Mouse (Mus musculus) neural tube, embryonic 13.5 days (tissue): ENCODE data around the gene Ifitm2. TPM values are rescaled to one million over a fixed set of nuclear protein-coding genes. Genes with fewer than 3 reads are reported as not detected.

ENCODE experiments used
- ATAC-seq: fragments of 200-750 bp; cut with Nextera tagmentation; 2 replicates; pipeline ENCODE4 v1.8.0; 2017; ENCODE audit warnings: low read depth, mild to moderate bottlenecking, moderate TSS enrichment, moderate library complexity
- H3K27ac ChIP-seq: fragments of 300-500 bp; sonication (generic); replicated peaks from 2 replicates; pipeline ENCODE4 v1.5.1; 2015; ENCODE audit warnings: moderate library complexity, mild to moderate bottlenecking, inconsistent platforms
- H3K27me3 ChIP-seq: fragments of 300-500 bp; sonication (generic); 2 replicates; pipeline ENCODE4 v1.6.1; 2015; ENCODE audit warnings: mild to moderate bottlenecking, inconsistent platforms
- H3K36me3 ChIP-seq: fragments of 300-500 bp; sonication (generic); 2 replicates; pipeline ENCODE4 v1.6.1; 2015; ENCODE audit warnings: mild to moderate bottlenecking, inconsistent platforms
- H3K4me1 ChIP-seq: fragments of 300-500 bp; sonication (generic); replicated peaks from 2 replicates; pipeline ENCODE4 v1.6.1; 2015; ENCODE audit warnings: inconsistent platforms
- H3K4me2 ChIP-seq: fragments of 300-500 bp; sonication (generic); 2 replicates; pipeline ENCODE4 v1.6.1; 2015; ENCODE audit warnings: inconsistent platforms, mild to moderate bottlenecking, moderate library complexity
- H3K4me3 ChIP-seq: fragments of 300-500 bp; sonication (generic); 2 replicates; pipeline ENCODE4 v1.5.1; 2015; ENCODE audit warnings: mild to moderate bottlenecking, inconsistent platforms
- H3K9ac ChIP-seq: fragments of 300-500 bp; sonication (generic); 2 replicates; pipeline ENCODE4 v1.6.1; 2015; ENCODE audit warnings: moderate library complexity, mild to moderate bottlenecking, inconsistent platforms
- H3K9me3 ChIP-seq: fragments of 300-500 bp; sonication (generic); 2 replicates; pipeline ENCODE4 v1.6.1; 2016; ENCODE audit warnings: inconsistent platforms
- WGBS: fragments of 180-500 bp; shearing (Covaris S2); methylation state at CpG from one replicate; pipeline ENCODE4 v1.1.7; 2015; 5-methylcytosine and 5-hydroxymethylcytosine counted together
- polyA plus RNA-seq: library from polyadenylated mRNA; unstranded; fragments of >200 nt; fragmentation: Nextera tagmentation; extraction: Ambion mirVana; gene quantifications from 2 replicates; pipeline ENCODE4 v1.2.1, GENCODE M21; 2015

The Ifitm2 gene
- polyA plus RNA-seq, 1 experiment from 2014 or later: 271 TPM

DNA sequence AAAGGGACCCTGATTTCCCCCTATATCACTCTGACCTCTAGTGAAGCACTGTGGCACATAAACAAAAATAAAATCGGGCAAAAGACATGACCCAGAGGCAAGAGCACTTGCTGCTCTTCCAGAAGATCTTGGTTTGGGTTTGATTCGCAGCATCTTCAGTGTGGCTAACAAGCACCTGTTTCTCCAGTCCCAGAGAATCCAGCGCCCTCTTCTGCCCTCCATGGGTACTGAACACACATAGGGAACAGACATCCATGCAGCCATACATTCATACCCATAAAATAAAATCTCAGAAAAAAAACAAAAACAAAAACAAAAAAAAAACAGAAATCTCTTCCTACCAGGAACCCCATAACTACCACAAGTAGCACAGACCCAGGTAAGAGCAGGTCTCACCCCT is 17.4 kb downstream of the Ifitm2 start:
- no peaks in the 10 kb centered on the region for H3K9me3 ChIP-seq
- H3K36me3 ChIP-seq: no peaks in the 10 kb centered on the region
- no peak overlapping the region for H3K9ac ChIP-seq
- H3K4me3 ChIP-seq: no peak overlapping the region
- no peak overlapping the region for H3K27ac ChIP-seq
- peaks cover 30% of the 10 kb centered on the region for H3K4me1 ChIP-seq
- no peak overlapping the region for H3K4me2 ChIP-seq
- WGBS: 32% methylated on average over 3 of the region's 3 CpGs
- ATAC-seq: no peak
- 0 out of 2 replicates have a peak, but pooled peaks cover 11% of the 10 kb centered on the region for H3K27me3 ChIP-seq

DNA sequence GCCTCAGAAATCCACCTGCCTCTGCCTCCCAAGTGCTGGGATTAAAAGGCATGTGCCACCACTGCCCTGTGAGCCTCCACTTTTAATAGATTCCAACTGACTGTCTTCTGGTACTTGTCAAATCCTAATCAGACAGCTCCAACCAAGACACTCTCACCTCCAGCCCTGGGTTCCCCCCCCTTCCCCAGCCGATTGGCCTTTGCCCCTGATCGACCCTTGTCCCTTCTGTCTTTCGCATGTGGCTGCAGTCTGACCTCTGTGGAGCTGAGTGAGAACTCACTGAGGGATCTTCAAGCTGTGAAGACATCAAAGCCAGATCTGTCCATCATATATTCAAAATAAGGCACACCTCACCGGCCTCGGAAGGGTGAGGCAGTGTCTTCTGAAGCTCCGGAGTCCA is 28.6 kb downstream of the Ifitm2 start:
- ATAC-seq: no peak
- H3K4me2 ChIP-seq: no peak overlapping the region
- 90% methylated on average over 6 of the region's 6 CpGs for WGBS
- no peak overlapping the region for H3K4me3 ChIP-seq
- H3K36me3 ChIP-seq: no peaks in the 10 kb centered on the region
- H3K9ac ChIP-seq: no peak overlapping the region
- H3K9me3 ChIP-seq: no peaks in the 10 kb centered on the region
- peaks cover 40% of the 10 kb centered on the region for H3K27me3 ChIP-seq
- peaks cover 14% of the 10 kb centered on the region for H3K4me1 ChIP-seq
- no peak overlapping the region for H3K27ac ChIP-seq

DNA sequence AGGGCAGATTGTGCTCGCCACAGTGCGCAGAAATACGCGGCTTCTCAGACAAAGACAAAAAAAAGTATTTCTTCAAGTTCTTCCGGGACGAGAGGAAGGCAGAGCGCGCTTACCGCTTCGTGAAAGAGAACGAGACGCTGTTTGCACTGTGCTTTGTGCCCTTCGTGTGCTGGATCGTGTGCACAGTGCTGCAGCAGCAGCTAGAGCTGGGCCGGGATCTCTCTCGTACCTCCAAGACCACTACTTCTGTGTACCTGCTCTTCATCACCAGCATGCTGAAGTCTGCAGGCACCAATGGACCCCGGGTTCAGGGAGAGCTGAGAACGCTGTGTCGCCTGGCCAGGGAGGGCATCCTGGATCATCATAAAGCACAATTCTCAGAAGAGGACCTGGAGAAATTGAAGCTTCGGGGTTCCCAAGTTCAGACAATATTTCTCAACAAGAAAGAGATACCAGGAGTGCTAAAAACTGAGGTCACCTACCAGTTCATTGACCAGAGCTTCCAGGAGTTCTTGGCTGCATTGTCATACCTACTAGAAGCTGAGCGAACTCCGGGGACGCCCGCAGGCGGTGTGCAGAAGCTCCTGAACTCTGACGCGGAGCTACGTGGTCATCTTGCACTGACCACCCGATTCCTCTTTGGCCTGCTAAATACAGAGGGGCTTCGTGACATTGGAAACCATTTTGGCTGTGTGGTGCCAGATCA is 32.6 kb downstream of the Ifitm2 start:
- no peak overlapping the region for H3K27ac ChIP-seq
- peak overlapping the region; percentile 85 for H3K4me2 ChIP-seq
- no peaks in the 10 kb centered on the region for H3K9me3 ChIP-seq
- WGBS: 22% methylated on average over 30 of the region's 30 CpGs
- peak; percentile 40; the same call in 1 of the 2 replicates for ATAC-seq
- peaks cover 76% of the 10 kb centered on the region for H3K27me3 ChIP-seq
- no peaks in the 10 kb centered on the region for H3K36me3 ChIP-seq
- H3K9ac ChIP-seq: peak overlapping the region; percentile 58
- H3K4me3 ChIP-seq: peak overlapping the region; percentile 43
- peaks cover 20% of the 10 kb centered on the region for H3K4me1 ChIP-seq

DNA sequence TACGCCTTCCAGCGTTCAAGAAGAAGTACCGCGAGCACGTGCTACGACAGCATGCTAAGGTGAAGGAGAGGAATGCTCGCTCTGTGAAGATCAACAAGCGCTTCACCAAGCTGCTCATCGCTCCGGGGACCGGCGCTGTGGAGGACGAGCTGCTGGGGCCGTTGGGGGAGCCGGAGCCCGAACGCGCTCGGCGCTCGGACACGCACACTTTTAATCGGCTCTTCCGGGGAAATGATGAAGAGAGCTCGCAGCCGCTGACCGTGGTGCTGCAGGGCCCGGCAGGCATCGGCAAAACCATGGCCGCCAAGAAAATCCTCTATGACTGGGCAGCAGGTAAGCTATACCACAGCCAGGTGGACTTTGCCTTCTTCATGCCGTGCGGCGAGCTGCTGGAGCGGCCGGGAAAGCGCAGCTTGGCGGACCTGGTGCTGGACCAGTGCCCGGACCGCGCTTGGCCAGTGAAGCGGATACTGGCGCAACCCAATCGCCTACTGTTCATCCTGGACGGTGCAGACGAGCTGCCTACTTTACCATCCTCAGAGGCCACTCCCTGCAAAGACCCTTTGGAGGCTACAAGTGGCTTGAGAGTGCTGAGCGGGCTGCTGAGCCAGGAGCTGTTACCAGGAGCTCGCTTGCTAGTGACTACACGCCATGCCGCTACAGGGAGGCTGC is 33.3 kb downstream of the Ifitm2 start:
- Histone ChIP-seq H3K9me3 (no peaks in the 10 kb centered on the region), H3K4me3 (peak overlapping the region; percentile 43), H3K36me3 (no peaks in the 10 kb centered on the region), H3K9ac (peak overlapping the region; percentile 58), H3K4me2 (peak overlapping the region; percentile 85), H3K27ac (no peak overlapping the region), H3K4me1 (peaks cover 20% of the 10 kb centered on the region), H3K27me3 (peaks cover 80% of the 10 kb centered on the region)
- WGBS: under 1% methylated on average over 49 of the region's 49 CpGs
- peak; percentile 71; the same call in 1 of the 2 replicates for ATAC-seq

DNA sequence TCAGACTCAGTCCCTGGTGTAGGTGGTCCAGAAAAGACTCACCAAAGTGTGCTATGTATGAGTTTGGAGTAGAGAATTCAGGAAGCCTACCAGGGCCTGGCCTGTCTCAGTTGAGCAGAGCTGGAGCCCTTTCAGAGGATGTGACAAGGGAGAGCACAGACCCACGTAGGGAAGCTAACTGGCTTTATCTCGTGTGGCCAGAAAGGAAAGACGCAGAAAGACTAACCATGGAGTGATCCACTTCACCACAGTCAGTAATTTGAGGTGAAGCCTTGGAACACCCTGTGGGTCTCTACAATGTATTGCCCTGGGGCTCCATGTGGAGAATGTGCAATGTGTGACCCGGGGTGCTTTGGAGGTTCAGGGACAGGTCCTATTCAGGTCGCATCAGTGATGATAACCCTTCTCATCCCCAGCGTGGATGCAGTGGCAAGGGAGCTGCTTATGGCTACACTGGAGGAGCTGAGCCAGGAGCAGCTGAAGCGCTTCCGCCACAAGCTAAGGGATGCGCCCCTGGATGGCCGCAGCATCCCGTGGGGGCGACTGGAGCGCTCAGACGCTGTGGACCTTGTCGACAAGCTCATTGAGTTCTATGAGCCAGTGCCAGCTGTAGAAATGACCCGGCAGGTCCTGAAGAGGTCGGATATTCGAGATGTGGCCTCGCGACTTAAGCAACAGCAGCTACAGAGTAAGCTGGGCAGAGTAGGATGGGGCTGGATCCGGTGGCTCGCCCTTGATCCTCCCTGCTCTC is 34.4 kb downstream of the Ifitm2 start:
- peak overlapping the region; percentile 43; the same call in 1 of the 2 replicates for H3K4me3 ChIP-seq
- ATAC-seq: no peak
- peaks cover 20% of the 10 kb centered on the region for H3K4me1 ChIP-seq
- H3K9ac ChIP-seq: no peak overlapping the region
- H3K9me3 ChIP-seq: no peaks in the 10 kb centered on the region
- H3K4me2 ChIP-seq: peak overlapping the region; percentile 85; the same call in 1 of the 2 replicates
- WGBS: 30% methylated on average over 22 of the region's 22 CpGs
- no peaks in the 10 kb centered on the region for H3K36me3 ChIP-seq
- no peak overlapping the region for H3K27ac ChIP-seq
- peaks cover 80% of the 10 kb centered on the region for H3K27me3 ChIP-seq

DNA sequence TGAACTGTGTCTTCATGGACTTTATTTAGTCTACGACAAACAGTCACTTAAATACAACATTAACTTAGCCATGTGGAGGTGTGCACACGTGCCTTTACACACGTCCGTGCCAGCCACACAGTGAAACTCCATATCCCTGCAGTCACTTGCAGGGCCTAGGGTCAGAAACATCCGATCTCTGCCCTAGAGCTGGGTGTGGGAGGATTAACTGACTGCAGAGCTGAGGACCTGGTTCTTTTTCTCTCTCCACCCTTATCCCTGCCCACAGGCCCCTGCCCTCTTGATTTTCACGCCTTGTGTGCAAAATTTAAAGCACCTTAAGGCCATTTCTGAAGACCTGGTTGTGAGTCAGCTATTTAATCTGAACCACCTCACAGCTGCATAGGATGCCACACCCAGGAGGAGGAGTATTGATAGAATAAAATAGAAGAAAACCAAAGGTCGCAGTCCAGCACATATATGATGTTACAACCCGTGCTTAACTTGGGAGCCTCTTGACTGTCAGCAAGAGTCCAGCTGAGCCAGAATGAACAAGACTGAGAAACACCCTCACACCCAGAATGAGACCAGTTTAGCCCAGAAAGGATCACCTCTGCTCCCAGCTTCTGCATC is 35.3 kb downstream of the Ifitm2 start, which contains the start of gene Nlrp6:
Nlrp6 (plus strand) TSS at position 485 of the 612 bp plus-strand sequence.
- H3K9ac ChIP-seq: no peak within 1 kb of the TSS
- ATAC-seq: no peak
- no peak within 1 kb of the TSS for H3K27ac ChIP-seq
- H3K4me2 ChIP-seq: peak within 1 kb of the TSS; percentile 85; the same call in 1 of the 2 replicates
- peaks cover 74% of the 10 kb centered on the region for H3K27me3 ChIP-seq
- H3K36me3 ChIP-seq: no peaks in the 10 kb centered on the region
- 85% methylated on average over 8 of the region's 8 CpGs for WGBS
- no peak within 1 kb of the TSS for H3K4me3 ChIP-seq
- H3K9me3 ChIP-seq: no peaks in the 10 kb centered on the region
- peaks cover 20% of the 10 kb centered on the region for H3K4me1 ChIP-seq

DNA sequence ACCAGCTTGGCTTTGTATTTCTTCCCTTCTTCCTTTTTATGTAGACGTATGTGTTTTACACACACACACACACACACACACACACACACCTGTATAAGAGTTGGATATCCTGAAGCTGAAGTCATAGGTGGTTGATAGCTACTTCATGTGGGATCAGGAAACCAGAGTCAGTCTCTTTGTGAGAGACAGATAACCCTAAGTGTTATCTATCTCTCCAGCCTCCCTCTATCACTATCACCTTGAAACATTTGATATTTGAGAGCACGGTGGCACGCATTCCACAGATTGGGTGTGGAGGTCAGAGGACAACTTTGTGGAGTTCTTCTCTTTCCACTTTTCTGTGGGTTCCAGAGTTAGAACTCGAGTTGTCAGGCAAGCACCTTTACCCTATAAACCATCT is 35.9 kb downstream of the Ifitm2 start:
- H3K27me3 ChIP-seq: peaks cover 68% of the 10 kb centered on the region
- no peak overlapping the region for H3K9ac ChIP-seq
- H3K9me3 ChIP-seq: no peaks in the 10 kb centered on the region
- no peak overlapping the region for H3K4me3 ChIP-seq
- H3K4me1 ChIP-seq: peaks cover 20% of the 10 kb centered on the region
- no peak for ATAC-seq
- no peaks in the 10 kb centered on the region for H3K36me3 ChIP-seq
- WGBS: 78% methylated on average over 4 of the region's 4 CpGs
- no peak overlapping the region for H3K27ac ChIP-seq
- H3K4me2 ChIP-seq: no peak overlapping the region

DNA sequence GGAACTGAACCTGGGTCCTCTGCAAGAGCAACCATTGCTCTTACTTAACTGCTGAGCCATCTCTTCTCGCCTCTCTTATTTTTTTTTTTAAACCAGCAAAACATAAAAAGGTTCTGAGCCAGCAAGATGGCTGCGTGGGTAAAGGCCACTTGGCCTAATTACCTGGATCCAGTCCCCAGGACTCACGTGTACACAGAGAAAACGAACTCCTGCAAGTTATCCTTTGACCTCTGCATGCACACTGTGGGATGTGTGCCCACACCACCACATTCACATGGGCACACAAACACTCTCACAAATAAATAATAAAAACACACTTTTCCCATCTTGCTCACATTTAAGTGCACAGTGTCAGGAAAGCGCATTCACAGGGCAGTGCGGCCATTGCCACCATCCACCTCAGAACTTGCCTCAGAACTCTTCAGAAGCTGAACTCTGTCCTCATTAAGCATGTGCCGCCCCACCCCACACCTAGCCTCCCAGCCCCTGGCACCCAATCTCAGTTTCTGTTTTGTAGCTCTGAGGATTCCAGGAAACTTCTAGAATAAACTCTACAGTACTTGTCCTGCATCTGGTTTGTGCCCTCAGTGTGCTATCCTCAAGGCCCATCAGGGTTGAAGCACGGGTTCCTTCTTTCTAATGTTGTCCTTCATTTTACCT is 41.6 kb downstream of the Ifitm2 start:
- H3K4me3 ChIP-seq: no peak overlapping the region
- H3K27ac ChIP-seq: no peak overlapping the region
- ATAC-seq: no peak

DNA sequence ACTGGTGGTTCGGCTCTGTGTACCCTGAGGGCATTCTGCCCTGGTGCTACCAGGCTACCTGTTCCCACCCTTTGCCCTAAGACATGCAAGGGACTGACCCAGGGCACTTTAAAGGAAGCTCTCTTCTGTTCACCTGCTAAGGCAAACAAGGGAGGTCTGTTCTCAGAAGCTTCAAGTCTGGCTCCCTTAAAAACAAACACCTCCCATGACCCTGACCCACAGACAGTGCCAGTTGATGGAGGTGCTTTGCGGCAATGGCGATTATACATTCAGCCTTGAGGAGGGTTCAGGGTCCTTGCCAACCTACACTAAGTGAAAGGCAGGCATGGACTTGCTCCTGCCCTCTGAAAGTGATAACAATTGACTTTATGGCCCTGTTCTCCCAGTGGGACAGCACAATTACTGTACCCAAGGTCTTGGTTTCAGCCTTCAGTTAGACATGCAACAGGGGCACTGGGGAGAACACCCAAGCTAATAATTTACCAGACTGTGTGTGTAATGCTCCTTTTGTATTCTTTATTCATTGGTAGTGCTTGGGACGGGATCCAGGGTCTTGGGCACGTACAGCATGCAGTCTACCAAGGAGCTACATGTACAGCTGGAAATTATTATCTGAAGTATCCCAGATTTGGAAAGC is 42.8 kb downstream of the Ifitm2 start:
- Histone ChIP-seq H3K4me2 (no peak overlapping the region), H3K9me3 (no peaks in the 10 kb centered on the region), H3K27ac (no peak overlapping the region), H3K27me3 (peaks cover 8% of the 10 kb centered on the region), H3K36me3 (no peaks in the 10 kb centered on the region), H3K4me1 (peaks cover 5% of the 10 kb centered on the region), H3K9ac (no peak overlapping the region), H3K4me3 (no peak overlapping the region)
- 52% methylated on average over 5 of the region's 5 CpGs for WGBS
- no peak for ATAC-seq

More for the DNA sequence above, 41.6 kb downstream of the Ifitm2 start:
- no peaks in the 10 kb centered on the region; the same call in 1 of the 2 replicates for H3K4me1 ChIP-seq
- no peaks in the 10 kb centered on the region for H3K9me3 ChIP-seq
- H3K27me3 ChIP-seq: peaks cover 16% of the 10 kb centered on the region
- H3K9ac ChIP-seq: no peak overlapping the region
- no peaks in the 10 kb centered on the region for H3K36me3 ChIP-seq
- 89% methylated on average over 8 of the region's 8 CpGs for WGBS
- H3K4me2 ChIP-seq: no peak overlapping the region

DNA sequence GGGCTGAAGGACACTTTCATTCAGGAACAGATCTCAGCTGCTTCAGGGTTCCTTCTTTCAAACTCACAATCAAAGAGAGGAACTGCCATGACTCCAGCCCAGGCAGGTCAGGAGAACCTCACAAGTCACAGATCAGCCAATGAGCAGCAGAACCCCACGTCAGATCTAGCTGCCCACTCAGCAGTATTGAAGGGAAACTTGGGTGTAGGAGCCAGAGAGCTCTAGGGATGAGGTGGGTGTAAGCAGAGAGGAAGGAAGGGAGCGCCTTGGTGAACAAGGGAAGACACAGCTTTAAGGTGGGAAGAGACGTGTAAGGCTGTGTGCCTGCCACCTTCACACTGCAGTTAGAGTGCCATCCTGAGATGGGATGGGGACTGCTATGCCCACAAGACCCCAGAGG is 43.5 kb downstream of the Ifitm2 start:
- ATAC-seq: no peak
- WGBS: 77% methylated on average over 3 of the region's 3 CpGs
- H3K27ac ChIP-seq: no peak overlapping the region
- H3K9me3 ChIP-seq: no peaks in the 10 kb centered on the region
- H3K36me3 ChIP-seq: no peaks in the 10 kb centered on the region
- no peak overlapping the region for H3K9ac ChIP-seq
- H3K4me2 ChIP-seq: no peak overlapping the region
- H3K4me1 ChIP-seq: peaks cover 5% of the 10 kb centered on the region
- H3K27me3 ChIP-seq: peaks cover 6% of the 10 kb centered on the region; the same call in 1 of the 2 replicates
- H3K4me3 ChIP-seq: no peak overlapping the region

DNA sequence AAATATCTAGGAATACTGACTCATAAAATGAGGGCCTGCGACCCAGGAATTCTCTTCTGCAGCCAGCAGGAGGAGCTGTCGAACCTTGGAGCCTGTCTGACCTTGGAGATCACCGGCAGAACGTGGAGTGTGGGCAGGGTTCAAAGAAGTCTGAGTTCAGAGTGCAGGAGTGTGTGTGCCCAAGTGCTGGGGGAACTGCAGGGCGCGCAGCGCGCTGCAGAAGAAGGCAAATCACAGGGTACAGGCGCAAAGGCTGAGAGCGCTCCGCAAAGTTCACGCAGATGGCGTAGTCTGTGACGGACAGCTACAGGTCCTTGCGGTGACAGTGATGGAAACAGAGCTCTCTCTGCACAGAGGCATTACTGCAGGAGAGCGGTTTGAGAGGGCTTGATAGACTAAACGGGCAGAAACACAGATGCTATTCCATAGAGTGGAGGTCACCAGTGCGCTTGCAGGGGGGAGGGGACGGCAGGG is 47.1 kb downstream of the Ifitm2 start:
- Histone ChIP-seq H3K9ac (peak overlapping the region; percentile 56), H3K9me3 (no peaks in the 10 kb centered on the region), H3K4me1 (peaks cover 5% of the 10 kb centered on the region), H3K4me2 (peak overlapping the region; percentile 72), H3K36me3 (no peaks in the 10 kb centered on the region), H3K4me3 (peak overlapping the region; percentile 36), H3K27ac (no peak overlapping the region), H3K27me3 (peaks cover 1% of the 10 kb centered on the region; the same call in 1 of the 2 replicates)
- WGBS: 2% methylated on average over 19 of the region's 19 CpGs
- ATAC-seq: peak; percentile 60
